ENCODE assay signal across 11 mouse cellular contexts in genomic region chr5:81518720-81519496, GRCm38 (mm10).
DNase-seq lines count a peak whose midpoint lies in the region; ATAC-seq and TF ChIP-seq lines count a peak whose summit lies in the region.
"Had no signal": no experiment of that assay in that cellular context is flagged by ENCODE, and none has a peak within 500 bp of the region (broad histone marks: within the 10 kb centered on the region; RNA-seq: fewer than 3 reads in every experiment).

No protein-coding gene starts in this region.

- no peak overlapping the region for H3K27ac ChIP-seq in heart, embryonic 16.5 days (ENCODE audit: low read length)
- peak overlapping the region; percentile 12; the same call in 1 of the 2 replicates for H3K27ac ChIP-seq in hindbrain, embryonic 11.5 days (ENCODE audit: low read depth, low read length)
- no peak overlapping the region for H3K27ac ChIP-seq in midbrain, embryonic 15.5 days

- no peaks in the 10 kb centered on the region; the same call in 1 of the 2 replicates for H3K4me1 ChIP-seq in heart, embryonic 16.5 days (ENCODE audit: control insufficient read depth, insufficient read depth, low read length)
- no peaks in the 10 kb centered on the region for H3K4me1 ChIP-seq in hindbrain, embryonic 11.5 days (replicated peaks; ENCODE audit: control insufficient read depth, insufficient read depth, low read length)
- peaks cover 16% of the 10 kb centered on the region for H3K4me1 ChIP-seq in midbrain, embryonic 15.5 days

- peak overlapping the region; percentile 53 for H3K4me2 ChIP-seq in heart, embryonic 16.5 days (ENCODE audit: low read depth, low read length)
- no peak overlapping the region for H3K4me2 ChIP-seq in hindbrain, embryonic 11.5 days (replicated peaks; ENCODE audit: low read depth, low read length)
- H3K4me2 ChIP-seq in midbrain, embryonic 15.5 days = peak overlapping the region; percentile 28

- H3K4me3 ChIP-seq in heart, embryonic 16.5 days (ENCODE audit: low read length) = peak overlapping the region; percentile 22
- H3K4me3 ChIP-seq in hindbrain, embryonic 11.5 days (ENCODE audit: low read depth, low read length) = no peak overlapping the region
- no peak overlapping the region for H3K4me3 ChIP-seq in midbrain, embryonic 15.5 days

- TF ChIP-seq POLR2A in brain, embryonic 14.5 days (IDR thresholded peaks at IDR 0.05; ENCODE audit: borderline replicate concordance, extremely low read depth, insufficient read depth, insufficient read length, poor library complexity, severe bottlenecking) = no peak

- no peak for TF ChIP-seq CTCF in brain, embryonic 14.5 days (IDR thresholded peaks at IDR 0.05; ENCODE audit: borderline replicate concordance, extremely low read depth, insufficient read depth, insufficient read length)

- no peaks in the 10 kb centered on the region for H3K36me3 ChIP-seq in heart, embryonic 16.5 days (ENCODE audit: control insufficient read depth, insufficient read depth)
- H3K36me3 ChIP-seq in hindbrain, embryonic 11.5 days (ENCODE audit: control insufficient read depth, insufficient read depth, low read length) = no peaks in the 10 kb centered on the region
- no peaks in the 10 kb centered on the region for H3K36me3 ChIP-seq in midbrain, embryonic 15.5 days (replicated peaks)

- WGBS in heart, embryonic 16.5 days = 55% methylated on average over 5 of the region's 5 CpGs
- 28% methylated on average over 5 of the region's 5 CpGs for WGBS in hindbrain, embryonic 11.5 days
- WGBS in midbrain, embryonic 15.5 days = 17% methylated on average over 5 of the region's 5 CpGs

- no peaks in the 10 kb centered on the region for H3K9me3 ChIP-seq in heart, embryonic 16.5 days (replicated peaks; ENCODE audit: control insufficient read depth, low read length)
- no peaks in the 10 kb centered on the region for H3K9me3 ChIP-seq in hindbrain, embryonic 11.5 days (ENCODE audit: control insufficient read depth, low read length)
- no peaks in the 10 kb centered on the region for H3K9me3 ChIP-seq in midbrain, embryonic 15.5 days

- ATAC-seq in heart, embryonic 16.5 days (replicated peaks; ENCODE audit: extremely low read depth, insufficient read depth, low FRiP score) = no peak
- peak; percentile 76 for ATAC-seq in hindbrain, embryonic 11.5 days (ENCODE audit: low FRiP score)
- peak; percentile 32; the same call in 1 of the 2 replicates for ATAC-seq in midbrain, embryonic 15.5 days (replicated peaks)

- H3K9ac ChIP-seq in heart, embryonic 16.5 days (ENCODE audit: low read length) = no peak overlapping the region
- H3K9ac ChIP-seq in hindbrain, embryonic 11.5 days (ENCODE audit: low read depth, low read length) = no peak overlapping the region
- H3K9ac ChIP-seq in midbrain, embryonic 15.5 days = no peak overlapping the region

- no peaks in the 10 kb centered on the region for H3K27me3 ChIP-seq in heart, embryonic 16.5 days (ENCODE audit: control insufficient read depth, insufficient read depth, low read length)
- H3K27me3 ChIP-seq in hindbrain, embryonic 11.5 days (ENCODE audit: control insufficient read depth, insufficient read depth, low read length) = no peaks in the 10 kb centered on the region
- no peaks in the 10 kb centered on the region for H3K27me3 ChIP-seq in midbrain, embryonic 15.5 days (replicated peaks)
- H3K27me3 ChIP-seq: CH12.LX had no signal

- DNase-seq in heart, adult 8-10 months (ENCODE audit: low spot score) = no peak
- DNase-seq in brain, embryonic 14.5 days (ENCODE audit: low read depth) = peak; percentile 41
- peak; percentile 21 for DNase-seq in hindbrain, embryonic 11.5 days (ENCODE audit: low spot score)
- no peak for DNase-seq in adrenal gland, postnatal 4 days (ENCODE audit: low spot score in 2 of 2)
- no peak for DNase-seq in B cell, adult 2 months
- no peak for DNase-seq in urinary bladder, postnatal 36 days (ENCODE audit: low spot score in 2 of 2)
- DNase-seq: adrenal gland, postnatal 14 days; cerebellum, adult 9-11 months had no signal

Comparison
In these comparisons a context has a peak if more than half of its experiments do, and no peak if none do; other contexts are left out.
1. DNase-seq: peak in brain, embryonic 14.5 days (single experiment) and hindbrain, embryonic 11.5 days (single experiment); none in heart, adult 8-10 months (single experiment), adrenal gland, postnatal 4 days (0 of 2), B cell, adult 2 months (0 of 2) and urinary bladder, postnatal 36 days (0 of 2).